Mouse (Mus musculus) cerebellum, adult 2 months (tissue): ENCODE measurements around the gene Ctxn1.

Experiments
- CTCF ChIP-seq: fragments of 200-500 bp; IDR thresholded peaks from 2 replicates; pipeline ENCODE4 v1.5.1; 2011; ENCODE audit warnings: low read depth, mild to moderate bottlenecking, control low read depth, low read length, moderate library complexity, borderline replicate concordance; ENCODE audit not compliant: insufficient read depth
- POLR2A ChIP-seq: fragments of 200-500 bp; IDR thresholded peaks from 2 replicates; pipeline ENCODE4 v1.6.1; 2011; ENCODE audit warnings: low read length, control low read depth, borderline replicate concordance; ENCODE audit not compliant: insufficient read depth

DNA sequence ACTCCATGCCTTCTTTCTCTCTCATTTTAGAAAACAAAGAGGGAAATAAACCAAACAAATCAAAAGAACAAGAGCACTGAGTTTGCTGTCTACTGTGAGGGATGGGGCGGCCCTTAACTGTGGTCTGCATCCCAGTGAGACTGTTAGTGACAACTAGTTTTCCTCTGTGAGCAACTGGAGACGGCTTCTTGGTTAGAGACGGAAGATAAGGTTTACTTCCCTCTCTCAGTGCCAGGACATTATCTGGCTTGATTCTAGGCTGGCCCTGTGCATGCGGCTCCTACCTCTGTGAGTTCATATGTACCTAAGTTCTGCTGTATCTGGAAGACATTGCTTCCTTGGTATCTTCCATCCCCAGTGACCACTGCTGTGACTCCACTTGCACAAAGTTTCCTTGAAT is 38.7 kb upstream of the Ctxn1 start:
- no peak for TF ChIP-seq CTCF
- no peak for TF ChIP-seq POLR2A
